Mouse (Mus musculus) hindbrain, embryonic 10.5 days (tissue): ENCODE results near the gene 5430419D17Rik. TPM values are rescaled to one million over a fixed set of nuclear protein-coding genes. Genes with fewer than 3 reads are reported as not detected.

Experiments
- DNase-seq: peaks from one replicate; pipeline ENCODE4 v3.0.0-alpha.2; 2017; ENCODE audit warnings: low spot score
- H3K27ac ChIP-seq: fragments of 300-500 bp; sonication (generic); 2 replicates; pipeline ENCODE4 v1.5.1; 2016; ENCODE audit warnings: mild to moderate bottlenecking, moderate library complexity
- H3K27me3 ChIP-seq: fragments of 300-500 bp; sonication (generic); 2 replicates; pipeline ENCODE4 v1.6.1; 2016; ENCODE audit warnings: mild to moderate bottlenecking; ENCODE audit not compliant: poor library complexity, insufficient read depth, severe bottlenecking
- H3K36me3 ChIP-seq: fragments of 300-500 bp; sonication (generic); 2 replicates; pipeline ENCODE4 v1.6.1; 2016; ENCODE audit warnings: mild to moderate bottlenecking, moderate library complexity
- H3K4me1 ChIP-seq: fragments of 300-500 bp; sonication (generic); replicated peaks from 2 replicates; pipeline ENCODE4 v1.6.1; 2016; ENCODE audit warnings: mild to moderate bottlenecking
- H3K4me3 ChIP-seq: fragments of 300-500 bp; sonication (generic); 2 replicates; pipeline ENCODE4 v1.5.1; 2016; ENCODE audit warnings: mild to moderate bottlenecking, moderate library complexity
- H3K9me3 ChIP-seq: fragments of 300-500 bp; sonication (generic); 2 replicates; pipeline ENCODE4 v1.6.1; 2016; ENCODE audit warnings: mild to moderate bottlenecking, moderate library complexity
- WGBS: fragments of 180-500 bp; shearing (Covaris S2); methylation state at CpG from one replicate; pipeline ENCODE4 v1.1.7; 2016; 5-methylcytosine and 5-hydroxymethylcytosine counted together
- polyA plus RNA-seq: library from polyadenylated mRNA; unstranded; fragments of >200 nt; fragmentation: Nextera tagmentation; extraction: Ambion mirVana; gene quantifications from 2 replicates; pipeline ENCODE4 v1.2.1, GENCODE M21; 2016

5430419D17Rik gene
- polyA plus RNA-seq, 1 experiment from 2014 or later = not detected

- Histone ChIP-seq H3K27me3 (no peaks in the 10 kb centered on the region), H3K9me3 (no peaks in the 10 kb centered on the region), H3K4me1 (peaks cover 3% of the 10 kb centered on the region; the same call in 1 of the 2 replicates), H3K4me3 (no peak overlapping the region), H3K27ac (no peak overlapping the region), H3K36me3 (no peaks in the 10 kb centered on the region)
- DNase-seq = no peak
- 89% methylated on average over 5 of the region's 5 CpGs for WGBS
These were observed 152.9 kb downstream of the 5430419D17Rik start for GRCm38 (mm10) chr7:131327054-131327453.

- Histone ChIP-seq H3K4me1 (no peaks in the 10 kb centered on the region), H3K36me3 (no peaks in the 10 kb centered on the region), H3K27me3 (no peaks in the 10 kb centered on the region), H3K4me3 (no peak within 1 kb of the TSS), H3K27ac (no peak within 1 kb of the TSS), H3K9me3 (no peaks in the 10 kb centered on the region)
- 91% methylated on average over 5 of the region's 5 CpGs for WGBS
- no peak for DNase-seq
These were observed 155.2 kb downstream of the 5430419D17Rik start, which contains the start of gene Fam24b for GRCm38 (mm10) chr7:131329416-131329815. Fam24b (minus strand) TSS chr7:131329516.

- Histone ChIP-seq H3K36me3 (no peaks in the 10 kb centered on the region), H3K9me3 (no peaks in the 10 kb centered on the region), H3K27ac (no peak overlapping the region), H3K4me1 (no peaks in the 10 kb centered on the region), H3K4me3 (no peak overlapping the region), H3K27me3 (no peaks in the 10 kb centered on the region)
- 77% methylated on average over 2 of the region's 2 CpGs for WGBS
- DNase-seq = no peak
These were observed 157.5 kb downstream of the 5430419D17Rik start for GRCm38 (mm10) chr7:131331688-131332087.

- Histone ChIP-seq H3K27me3 (no peaks in the 10 kb centered on the region), H3K4me1 (peaks cover 4% of the 10 kb centered on the region; the same call in 1 of the 2 replicates), H3K9me3 (no peaks in the 10 kb centered on the region), H3K4me3 (no peak within 1 kb of the TSS), H3K27ac (no peak within 1 kb of the TSS), H3K36me3 (peaks cover 3% of the 10 kb centered on the region; the same call in 1 of the 2 replicates)
- 58% methylated on average over 1 of the region's 1 CpGs for WGBS
- DNase-seq = no peak
These were observed 159.4 kb downstream of the 5430419D17Rik start, which contains the start of gene Fam24a for GRCm38 (mm10) chr7:131333564-131333963. Fam24a (plus strand) TSS chr7:131333864.

- no peaks in the 10 kb centered on the region for H3K9me3 ChIP-seq
- no peak overlapping the region for H3K4me3 ChIP-seq
- peaks cover 4% of the 10 kb centered on the region; the same call in 1 of the 2 replicates for H3K4me1 ChIP-seq
- WGBS = 57% methylated on average over 8 of the region's 8 CpGs
- peaks cover 33% of the 10 kb centered on the region for H3K36me3 ChIP-seq
- DNase-seq = no peak
- no peak overlapping the region for H3K27ac ChIP-seq
- H3K27me3 ChIP-seq = no peaks in the 10 kb centered on the region
These were observed 163.4 kb downstream of the 5430419D17Rik start for GRCm38 (mm10) chr7:131337502-131338068.

GRCm38 (mm10) chr7:131345856-131346541 is 171.8 kb downstream of the 5430419D17Rik start:
- no peaks in the 10 kb centered on the region for H3K4me1 ChIP-seq
- H3K27ac ChIP-seq = no peak overlapping the region
- H3K27me3 ChIP-seq = no peaks in the 10 kb centered on the region
- no peaks in the 10 kb centered on the region for H3K9me3 ChIP-seq
- no peak for DNase-seq
- H3K36me3 ChIP-seq = peaks cover 94% of the 10 kb centered on the region
- no peak overlapping the region for H3K4me3 ChIP-seq
- 84% methylated on average over 7 of the region's 7 CpGs for WGBS

Other genes starting within 250 kb of the 5430419D17Rik start
- gene Htra1, start 238.3 kb upstream of the 5430419D17Rik start, polyA plus RNA-seq = 2.5 and 7.0 TPM in 2 replicates
- not detected in 2 replicates for gene Dmbt1, start 142.3 kb upstream of the 5430419D17Rik start, polyA plus RNA-seq
- gene 4933402N03Rik, start 28.1 kb upstream of the 5430419D17Rik start, polyA plus RNA-seq = not detected in 2 replicates
- gene Cuzd1, start 147.9 kb downstream of the 5430419D17Rik start, polyA plus RNA-seq = not detected in 2 replicates
- not detected in 2 replicates for gene Fam24b, start 155.1 kb downstream of the 5430419D17Rik start, polyA plus RNA-seq
- gene Fam24a, start 159.5 kb downstream of the 5430419D17Rik start, polyA plus RNA-seq = not detected in 2 replicates
- 20.8 and 21.5 TPM in 2 replicates for gene 2310057M21Rik, start 188.4 kb downstream of the 5430419D17Rik start, polyA plus RNA-seq
- gene Pstk, start 196.7 kb downstream of the 5430419D17Rik start, polyA plus RNA-seq = 68.1 and 70.9 TPM in 2 replicates
- 15.2 and 16.3 TPM in 2 replicates for gene Ikzf5, start 236.1 kb downstream of the 5430419D17Rik start, polyA plus RNA-seq
- 63.0 and 68.4 TPM in 2 replicates for gene Acadsb, start 236.2 kb downstream of the 5430419D17Rik start, polyA plus RNA-seq